Mouse (Mus musculus): ENCODE measurements at regions not wholly inside any gene's neighbourhood (a gene's known extent, or its start where the extent isn't known, plus 50 kb on each side); places are given as distances from the start of the nearest gene placed in this dataset.
A peak's percentile ranks its signal among the peaks of the same experiment; 100 is the strongest.

DNA sequence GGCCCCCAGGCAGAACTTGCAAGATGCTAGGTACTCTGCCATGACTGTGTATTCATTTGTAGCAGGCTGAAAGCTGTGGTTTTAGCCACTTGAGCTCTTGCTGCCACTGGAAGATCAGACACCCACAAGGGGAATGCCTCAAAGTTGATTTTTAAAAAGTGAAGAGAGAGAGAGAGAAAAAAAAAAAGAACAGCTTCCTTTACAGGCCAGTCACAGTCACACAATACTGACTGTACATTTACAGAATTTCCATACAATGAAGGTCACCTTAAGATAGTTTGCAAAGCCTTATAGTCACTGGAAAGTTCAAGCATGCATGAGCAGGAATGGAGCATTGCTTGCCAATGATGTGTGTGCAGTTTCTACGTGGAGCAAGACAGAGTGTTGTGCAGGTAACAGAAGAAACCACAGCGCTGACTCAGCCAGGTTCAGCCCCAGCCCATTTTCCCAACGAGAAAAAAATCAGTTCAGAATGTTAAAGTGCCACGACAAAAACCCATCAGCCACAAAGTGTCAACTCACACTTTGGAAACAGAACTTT is 109.3 kb upstream of the Ado start:
- DNase-seq = no peak

DNA sequence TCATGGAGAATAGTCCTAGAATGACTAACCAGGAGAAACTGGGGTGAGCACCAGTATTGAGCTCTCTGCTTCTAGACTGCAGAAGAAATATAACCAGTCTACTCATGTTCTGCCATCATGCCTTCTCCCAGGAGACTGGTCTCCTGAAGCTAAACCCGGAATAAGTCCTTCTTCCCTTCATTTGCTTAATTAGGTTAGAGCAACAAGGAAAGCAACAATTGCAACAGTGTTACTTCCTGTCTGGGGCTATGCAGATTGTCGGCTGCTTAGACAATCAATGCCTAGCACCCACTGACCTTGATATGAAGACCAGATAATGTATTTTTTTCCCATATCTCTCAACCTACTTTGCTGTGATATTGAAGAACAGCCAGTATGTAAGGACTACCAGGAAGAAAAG is 108.5 kb upstream of the Ado start:
- no peak for DNase-seq

DNA sequence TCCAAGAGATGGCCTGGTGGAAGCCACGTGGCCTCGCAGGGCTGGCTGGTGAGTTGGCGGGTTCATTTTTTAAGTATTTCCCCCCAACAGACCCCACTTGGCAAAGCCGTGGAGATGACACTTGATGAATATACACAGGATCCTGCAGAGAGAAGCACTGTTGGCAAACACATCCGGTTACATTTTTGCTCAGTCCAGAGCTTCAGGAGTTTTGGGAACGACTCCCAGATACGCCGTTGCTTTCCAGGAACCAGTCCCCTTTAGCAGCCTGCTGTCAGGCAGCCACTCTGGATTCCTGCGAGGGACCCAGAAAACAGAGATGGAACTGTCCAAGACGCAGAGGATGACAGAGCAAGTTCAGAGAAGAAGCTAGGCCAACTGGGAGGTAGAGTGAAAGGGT is 105.8 kb upstream of the Ado start:
- no peak for DNase-seq

DNA sequence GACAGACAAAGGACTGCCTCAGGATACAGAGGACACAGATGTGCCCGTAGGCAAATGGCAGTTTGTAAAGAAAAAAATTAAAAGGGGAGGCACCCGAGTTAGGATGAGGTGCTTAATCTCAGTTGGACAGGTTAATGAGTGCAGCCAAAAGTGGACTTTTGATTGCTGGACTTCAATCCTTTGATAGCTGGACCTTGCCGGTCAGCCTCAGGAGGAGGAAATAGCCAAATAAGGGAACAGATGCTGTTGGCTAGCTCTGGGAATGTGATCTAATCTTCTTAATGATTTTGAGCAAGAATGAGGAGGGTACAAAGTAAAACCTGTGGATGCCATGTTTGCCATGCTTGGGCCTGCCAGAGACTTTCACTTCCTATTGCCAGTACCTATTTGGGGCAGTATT is 103.5 kb upstream of the Ado start:
- DNase-seq = no peak

DNA sequence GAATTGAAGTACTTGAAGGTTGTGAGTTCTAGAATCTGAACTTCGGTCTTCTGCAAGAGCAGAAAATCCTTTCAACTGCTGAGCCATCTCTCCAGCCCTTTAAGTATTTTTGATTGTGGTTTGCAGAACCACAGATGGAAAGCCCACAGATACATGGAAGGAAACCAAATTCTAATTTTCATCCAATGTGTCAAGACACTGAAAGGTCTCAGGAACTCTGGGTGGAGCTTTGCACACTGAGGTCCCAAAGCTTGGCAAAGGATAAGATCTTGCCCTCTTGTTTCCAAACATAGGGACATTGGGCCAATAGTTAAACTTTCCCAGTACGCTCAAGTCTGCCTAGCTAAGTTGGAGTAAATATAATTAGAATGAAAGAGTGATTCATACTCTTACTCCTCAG is 102.6 kb upstream of the Ado start:
- no peak for DNase-seq

DNA sequence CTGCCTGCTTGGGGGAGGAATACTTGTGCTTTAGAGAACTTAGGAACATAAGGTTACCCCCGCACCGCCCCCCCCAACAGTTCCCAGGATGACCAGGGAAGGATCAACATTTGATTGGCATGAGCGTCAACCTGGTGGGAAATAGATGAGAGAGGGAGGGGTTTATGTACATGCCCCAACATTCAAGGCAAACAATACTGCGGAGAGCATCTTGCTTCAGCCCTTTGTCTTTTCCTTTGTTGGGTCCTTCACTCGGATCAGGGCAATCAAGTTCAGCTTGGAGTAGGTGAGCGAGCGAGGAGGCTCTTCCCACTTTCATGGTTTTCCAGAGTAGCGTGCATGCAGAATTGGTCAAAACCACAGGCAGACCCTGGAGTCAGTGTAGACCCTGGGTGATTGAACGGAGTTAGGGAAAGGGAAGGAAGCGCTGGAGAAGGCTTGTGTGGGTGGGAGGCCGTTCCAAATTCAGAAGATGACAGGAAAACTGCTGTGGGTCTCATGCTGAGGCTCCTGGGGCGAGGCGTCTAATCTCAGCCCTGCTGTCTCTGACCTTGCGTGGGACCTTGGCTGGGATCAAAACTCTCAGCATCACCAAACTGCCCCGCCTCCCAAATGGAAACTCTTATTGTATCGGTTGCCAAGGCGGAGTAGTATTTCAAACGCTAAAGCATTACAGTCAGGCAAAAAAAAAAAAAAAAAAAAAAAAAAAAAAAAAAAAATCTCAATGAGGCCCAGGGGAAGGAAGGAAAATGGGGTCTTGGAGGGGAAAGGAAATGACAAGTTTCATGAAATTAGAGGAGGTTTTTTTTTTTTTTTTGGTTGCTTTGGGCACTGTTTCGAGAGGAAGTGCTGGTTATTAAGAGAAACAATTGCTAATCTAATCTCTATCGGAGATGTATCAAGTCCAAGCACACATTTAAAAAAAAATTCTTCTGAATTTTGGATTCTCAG is 99.3 kb upstream of the Ado start:
- peak; percentile 64 to 74 for DNase-seq

DNA sequence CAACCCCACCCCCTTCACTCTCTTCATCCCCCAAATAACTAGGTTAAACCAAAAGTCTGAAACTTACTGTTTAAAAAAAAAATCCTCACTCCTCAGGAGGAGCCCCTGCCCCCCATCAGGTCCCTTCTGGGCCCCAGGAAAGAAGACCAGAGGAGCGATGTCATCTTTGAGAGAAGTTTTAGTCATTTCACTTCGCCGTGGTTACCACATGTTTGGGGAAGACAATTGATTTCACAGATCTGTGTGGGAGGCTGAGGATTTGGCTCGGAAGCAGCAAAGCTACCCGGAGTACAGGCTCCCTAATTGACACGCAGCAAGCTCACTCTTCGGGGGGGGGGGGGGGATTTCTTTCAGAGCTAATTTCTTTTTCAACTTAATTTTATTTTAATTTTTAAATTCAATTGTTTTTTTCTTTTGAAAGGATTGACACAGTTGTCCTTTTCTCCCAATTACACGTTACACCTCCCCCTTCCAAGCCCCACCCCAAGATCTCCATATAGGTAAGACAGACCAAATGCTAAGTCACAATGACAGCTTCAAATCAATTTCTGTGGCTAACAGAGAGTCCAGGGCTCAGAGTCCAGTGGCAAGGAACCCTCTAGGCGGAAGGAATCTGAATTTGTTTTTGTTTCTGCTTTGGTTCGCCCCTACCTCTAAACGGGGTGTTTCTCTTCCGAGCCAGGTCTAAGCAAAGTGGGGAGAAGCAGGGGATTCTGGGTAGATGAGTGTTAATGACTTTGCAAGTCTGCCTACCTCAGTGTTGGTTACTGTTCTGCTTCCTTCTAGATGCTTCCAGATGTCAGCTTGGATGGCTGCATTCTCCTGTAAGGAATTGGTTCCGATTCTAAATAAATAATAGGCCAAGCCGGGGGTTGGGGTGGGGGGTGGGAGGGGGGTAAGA is 98.2 kb upstream of the Ado start:
- DNase-seq = peak in 1 of 2 experiments; percentile 16

DNA sequence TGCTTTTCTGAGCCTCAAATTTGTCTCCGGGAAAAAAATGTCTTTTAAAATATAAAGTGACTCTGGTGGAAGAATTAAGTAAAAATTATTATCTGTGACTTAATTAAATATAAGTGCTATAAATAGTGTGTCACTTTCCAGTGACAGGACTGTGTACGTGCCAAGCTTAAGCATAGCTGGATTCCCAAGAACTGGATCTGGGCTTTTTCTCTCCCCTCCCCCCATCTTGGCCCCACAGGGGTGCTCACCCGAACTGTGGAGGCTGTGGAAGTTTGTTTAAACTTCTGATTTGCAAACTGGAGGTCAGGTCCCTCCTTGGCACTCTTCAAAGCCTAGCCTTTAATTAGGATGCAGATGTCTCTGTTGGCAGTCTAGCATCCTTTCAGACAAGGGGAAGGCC is 97.1 kb upstream of the Ado start:
- no peak for DNase-seq

DNA sequence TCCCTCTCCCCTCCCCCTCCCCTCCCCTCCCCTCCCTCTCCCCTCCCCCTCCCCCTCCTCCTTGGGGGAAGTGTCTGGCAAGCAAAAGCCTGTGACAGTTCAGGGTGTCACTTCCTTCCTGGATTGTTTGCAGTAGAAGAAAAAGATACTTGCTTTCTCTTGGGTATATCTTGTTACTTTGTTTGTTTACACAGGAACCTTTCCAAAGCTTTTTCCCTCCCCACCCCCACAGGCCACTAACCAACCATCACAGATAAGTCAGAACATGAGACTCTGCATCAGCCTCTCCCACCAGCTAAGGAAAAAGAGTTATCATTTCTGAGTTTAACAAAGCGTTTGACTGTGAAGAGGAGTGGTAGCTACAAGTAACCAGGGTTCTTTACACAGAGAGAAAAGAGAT is 95.5 kb upstream of the Ado start:
- DNase-seq = peak; percentile 52 to 67

DNA sequence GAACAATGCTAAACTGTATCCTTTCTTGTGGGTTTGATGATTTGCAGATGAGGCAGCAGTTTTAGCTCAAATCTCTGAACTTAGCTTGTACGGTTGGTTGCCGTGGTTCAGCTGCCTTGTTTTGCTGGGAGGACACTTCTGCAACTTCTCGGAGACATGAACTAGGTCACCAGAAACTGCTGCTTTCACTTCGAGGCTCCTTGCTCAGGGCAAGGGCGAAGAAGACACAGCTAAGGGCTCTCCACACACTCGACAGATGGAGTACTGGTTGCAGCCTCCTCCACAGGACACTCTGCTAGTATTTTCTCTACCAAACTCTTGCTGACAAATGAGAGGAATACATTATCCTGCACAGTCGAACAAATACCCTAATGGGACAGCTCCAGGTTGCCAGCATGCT is 94.9 kb upstream of the Ado start:
- DNase-seq = no peak

DNA sequence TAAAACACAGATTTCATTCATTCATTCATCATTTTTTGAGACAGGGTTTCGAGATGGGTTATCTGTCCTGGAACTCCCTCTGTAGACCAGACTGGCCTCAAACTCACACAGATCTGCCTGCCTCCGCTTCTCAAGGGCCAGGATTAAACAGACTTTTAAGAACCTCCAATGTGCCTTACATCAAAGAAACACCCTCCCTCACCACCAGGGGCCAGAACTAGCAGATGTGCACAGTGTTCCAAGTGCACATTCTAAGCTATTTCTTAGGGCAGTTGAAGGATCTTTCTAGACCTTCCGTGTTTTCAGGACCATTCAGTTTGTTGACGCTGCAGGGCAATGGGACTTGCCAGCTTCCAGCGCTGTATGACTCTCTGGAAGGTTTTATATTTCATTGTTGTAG is 88.6 kb upstream of the Ado start:
- DNase-seq = peak; percentile 31 to 48

DNA sequence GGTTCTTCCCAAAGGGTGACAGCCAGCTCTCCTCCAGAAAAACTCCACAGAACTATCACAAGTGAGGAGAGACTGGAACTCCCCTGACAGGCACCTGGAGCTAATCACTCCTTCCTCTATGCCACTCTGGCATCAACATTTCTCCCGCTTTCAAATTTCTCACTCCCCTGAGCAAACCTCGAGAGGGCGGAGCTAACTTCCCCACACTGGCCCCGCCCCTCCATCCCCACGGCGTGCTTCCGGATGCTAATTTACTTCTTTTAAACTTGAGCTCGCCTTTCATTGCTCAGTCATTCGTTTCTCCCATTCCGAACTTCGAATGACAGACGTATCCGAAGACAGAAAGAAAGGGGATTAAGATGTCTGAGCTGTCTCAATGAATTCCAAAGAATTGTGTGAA is 87.8 kb upstream of the Ado start:
- peak; percentile 59 to 71 for DNase-seq

DNA sequence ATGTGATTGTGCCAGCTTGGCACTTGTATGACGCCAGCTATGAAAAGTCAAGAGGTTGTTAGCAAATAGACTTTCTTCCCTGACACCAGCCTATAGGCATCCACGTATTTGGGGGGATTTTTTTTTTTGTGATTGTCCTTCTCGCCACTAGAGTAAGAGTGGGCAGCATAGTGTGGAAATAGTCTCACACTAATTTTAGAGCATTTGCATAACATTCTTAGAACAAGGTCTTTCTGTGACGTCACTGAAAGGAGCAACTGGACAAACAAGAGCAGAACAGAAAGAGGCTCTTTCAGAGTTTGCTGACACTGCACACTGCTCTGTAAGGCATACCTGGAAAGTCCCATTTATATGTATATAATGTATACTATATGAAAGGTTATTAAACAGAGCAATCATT is 86.0 kb upstream of the Ado start:
- no peak for DNase-seq

DNA sequence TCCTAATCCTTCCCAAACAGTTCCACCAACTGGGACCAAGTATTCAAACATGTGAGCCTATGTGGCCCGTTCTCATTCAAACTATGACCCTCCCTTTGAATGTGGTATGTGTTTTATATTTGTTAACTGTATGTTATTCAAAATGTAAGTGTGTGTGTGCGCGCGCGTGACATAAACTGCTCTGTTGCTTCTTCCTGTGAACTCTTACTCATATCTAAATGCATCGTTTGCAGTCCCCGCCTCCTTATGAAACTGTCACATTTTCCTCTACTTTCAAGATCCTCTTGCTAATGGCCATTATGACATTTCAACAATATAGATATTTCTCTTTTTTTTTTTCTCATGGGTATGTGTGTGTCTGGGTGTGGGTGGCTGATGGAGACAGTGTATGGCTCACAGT is 84.3 kb upstream of the Ado start:
- no peak for DNase-seq

DNA sequence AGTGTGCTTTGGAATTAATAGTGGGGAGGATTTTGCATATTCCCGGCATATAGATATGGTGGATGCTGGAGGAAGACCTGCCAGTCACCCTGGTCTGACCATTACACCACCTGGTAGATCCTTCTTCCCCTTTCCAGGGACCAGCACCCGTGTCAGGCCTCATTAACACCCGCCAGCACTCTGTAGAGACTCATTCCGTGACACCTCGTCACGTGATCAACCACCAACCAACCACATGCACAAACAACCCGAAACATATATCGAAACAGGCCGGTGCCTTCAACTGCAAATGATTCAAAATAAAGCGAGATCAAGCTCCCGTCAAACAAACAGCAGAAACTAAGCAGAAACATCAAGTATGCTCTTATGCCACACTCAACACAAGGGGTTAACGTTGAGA is 74.6 kb upstream of the Ado start:
- DNase-seq = no peak

DNA sequence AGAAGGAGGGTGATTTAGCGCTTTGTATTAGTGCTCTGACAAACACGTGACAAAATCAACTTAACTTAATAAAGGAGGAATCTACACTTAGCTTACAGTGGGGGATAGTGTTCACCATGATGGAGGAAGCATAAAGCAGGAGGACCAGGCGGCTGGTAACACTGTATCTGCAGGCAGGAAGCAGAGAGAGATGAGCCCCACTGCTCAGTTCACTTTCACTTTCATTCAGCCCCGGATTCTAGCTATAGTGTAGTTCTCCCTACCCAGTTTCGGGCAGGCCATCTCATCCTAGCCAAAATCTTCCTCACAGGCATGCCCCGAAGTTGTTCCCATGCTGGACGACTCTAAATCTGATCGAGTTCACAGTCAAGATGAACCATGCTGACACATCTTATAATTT is 71.3 kb upstream of the Ado start:
- DNase-seq = no peak

DNA sequence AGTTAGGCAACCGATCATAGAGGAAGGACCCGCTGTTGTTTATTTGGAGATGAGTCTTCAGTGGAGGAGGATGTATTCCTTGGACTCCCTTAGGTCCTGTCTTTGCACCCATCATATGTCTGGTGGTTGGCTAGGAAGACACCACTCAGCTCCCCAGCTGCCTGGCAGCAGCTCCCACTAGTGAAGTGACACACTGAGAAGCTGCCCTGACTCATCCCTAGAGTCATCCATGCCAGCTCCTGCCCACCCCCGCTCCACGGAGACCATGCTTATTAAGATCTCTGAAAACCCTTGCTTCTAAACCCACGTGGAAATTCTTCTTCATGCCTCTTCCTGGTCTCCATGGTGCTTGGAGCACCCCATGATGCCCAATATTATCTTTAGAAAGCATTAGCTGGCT is 69.4 kb upstream of the Ado start:
- DNase-seq = no peak

DNA sequence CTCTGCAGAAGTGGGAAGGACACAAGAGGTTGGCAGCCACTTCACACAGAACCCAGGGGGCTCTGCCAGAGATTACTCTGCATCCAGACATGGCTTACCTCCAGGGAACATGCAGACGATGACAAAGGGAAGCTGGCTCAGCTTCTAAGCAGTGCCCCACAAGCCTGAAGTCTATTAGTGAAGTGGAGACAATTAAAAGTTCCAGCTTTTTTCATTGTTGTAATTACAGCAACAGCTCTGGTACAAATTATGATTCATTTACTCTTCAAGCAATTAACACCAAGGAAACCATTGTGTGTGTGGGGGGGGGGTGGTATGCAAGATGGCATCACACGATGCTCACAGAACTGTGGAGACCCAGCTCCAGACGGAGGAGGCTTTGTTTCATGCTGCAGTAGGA is 66.3 kb upstream of the Ado start:
- no peak for DNase-seq

DNA sequence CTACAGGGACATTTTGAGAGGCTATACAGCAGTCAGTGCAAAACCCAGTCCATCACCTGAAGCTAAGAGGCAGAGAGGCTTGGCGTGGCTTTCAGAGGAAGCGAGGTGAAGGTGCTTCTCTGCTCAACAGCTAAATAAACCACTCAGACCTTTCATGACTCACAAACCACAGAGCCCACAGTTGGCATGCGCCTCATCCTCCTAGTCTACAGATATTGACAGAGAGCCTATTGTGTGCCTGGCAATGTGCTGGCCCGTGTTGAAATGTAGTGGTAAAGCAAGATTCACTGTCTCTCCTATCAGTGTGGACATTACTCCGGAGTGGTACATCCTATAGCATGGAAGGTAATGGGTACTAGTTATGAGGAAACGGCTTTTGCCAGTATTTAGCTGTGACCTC is 61.9 kb upstream of the Ado start:
- no peak for DNase-seq

DNA sequence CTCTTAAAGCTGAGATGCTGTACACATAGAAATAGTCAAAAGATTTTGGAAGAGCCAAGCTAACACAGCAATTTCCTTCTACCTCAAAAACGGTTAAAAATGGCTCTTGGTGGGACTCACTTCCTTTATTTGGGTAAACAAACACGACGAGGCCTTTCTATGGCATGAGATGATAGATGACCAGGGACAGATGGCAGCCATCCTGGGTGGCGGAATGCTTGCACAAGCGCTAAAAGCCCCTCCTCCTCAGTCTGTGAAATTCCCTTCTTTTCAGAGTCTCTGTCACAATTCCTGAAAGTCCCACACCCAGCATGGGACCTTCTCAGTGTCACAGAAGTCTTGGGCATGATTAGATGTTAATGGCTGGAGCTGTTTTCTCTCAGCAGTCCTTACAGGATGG is 59.3 kb upstream of the Ado start:
- peak in 1 of 2 experiments; percentile 18 for DNase-seq

DNA sequence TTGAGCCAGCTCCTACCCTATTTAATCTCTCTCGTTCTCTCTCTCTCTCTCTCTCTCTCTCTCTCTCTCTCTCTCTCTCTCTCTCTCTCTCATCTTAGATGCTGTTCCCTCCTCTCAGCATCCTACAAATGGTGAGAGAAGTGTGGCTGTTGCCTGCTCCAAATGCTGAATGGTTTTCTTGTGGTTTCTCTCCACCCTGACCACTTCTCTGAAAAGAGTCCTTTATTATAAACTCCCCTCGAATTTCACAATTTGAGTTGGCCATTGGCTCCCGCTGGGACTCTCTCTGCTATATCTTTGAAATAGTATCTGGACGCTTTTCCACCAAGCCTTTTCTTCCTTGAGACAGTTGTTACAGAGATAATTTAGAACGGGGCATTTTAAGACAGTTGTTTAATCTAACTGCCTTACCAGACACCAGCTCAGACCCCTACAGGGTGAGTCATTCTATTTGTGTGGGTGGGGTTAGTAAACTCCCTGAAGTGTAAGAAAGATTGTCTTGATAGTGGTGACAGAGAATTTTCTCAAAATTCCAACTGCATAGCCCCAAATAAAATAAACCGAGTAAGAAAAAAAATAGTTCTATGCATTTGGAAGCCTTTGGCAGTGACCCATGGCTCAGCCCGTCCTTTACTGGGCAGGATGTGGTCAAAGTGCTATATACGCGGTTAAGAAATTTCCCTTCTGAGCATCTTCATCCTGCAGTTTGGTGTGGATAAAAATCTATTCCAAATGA is 58.7 kb upstream of the Ado start:
- DNase-seq = no peak

DNA sequence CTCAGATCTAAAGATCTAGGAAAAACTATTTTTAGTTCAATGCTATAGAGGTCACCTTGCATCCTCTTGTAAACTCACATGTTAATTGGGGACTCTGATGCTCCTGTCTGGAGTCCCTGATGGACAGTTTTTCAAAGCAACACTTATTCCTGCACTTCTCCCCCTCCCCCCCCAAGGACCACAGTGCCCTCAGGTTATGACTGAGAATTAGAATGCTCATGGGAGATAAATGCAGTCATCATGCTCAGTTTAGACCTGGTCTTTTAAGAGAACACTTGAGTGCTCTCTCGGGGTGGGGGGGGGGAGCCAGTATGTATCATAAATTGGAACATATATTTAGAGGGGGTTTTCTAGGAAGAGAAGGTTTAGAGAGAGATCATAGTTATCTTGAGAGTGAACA is 58.0 kb upstream of the Ado start:
- no peak for DNase-seq

DNA sequence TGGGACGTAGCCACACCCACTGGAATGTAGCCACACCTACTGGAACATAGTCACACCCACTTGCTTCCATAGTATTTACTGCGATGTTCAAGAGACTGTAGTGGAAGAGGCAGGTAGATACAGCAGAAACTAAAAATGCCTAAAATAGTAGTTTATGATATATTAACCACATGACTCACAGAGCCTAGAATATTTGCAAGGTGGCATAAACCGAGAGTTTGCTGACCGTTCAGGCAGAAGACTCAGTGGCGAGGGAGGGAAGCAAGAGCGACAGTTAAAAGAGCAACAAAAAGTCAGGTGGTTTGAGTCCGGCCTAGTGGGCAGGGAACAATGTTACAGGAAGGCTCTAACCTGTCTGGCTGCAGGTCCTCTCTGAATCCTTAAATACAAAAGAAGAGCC is 50.6 kb upstream of the Ado start:
- DNase-seq = no peak
